Mouse (Mus musculus) lung, postnatal 10 days (tissue): ENCODE data around the gene Dpp9.

Experiments
- DNase-seq: peaks from one replicate; pipeline ENCODE4 v3.0.0; 2021

Gene Dpp9

GRCm38 (mm10) chr17:56175416-56175815 lies 43.3 kb downstream of the Dpp9 start:
- no peak for DNase-seq

DNA sequence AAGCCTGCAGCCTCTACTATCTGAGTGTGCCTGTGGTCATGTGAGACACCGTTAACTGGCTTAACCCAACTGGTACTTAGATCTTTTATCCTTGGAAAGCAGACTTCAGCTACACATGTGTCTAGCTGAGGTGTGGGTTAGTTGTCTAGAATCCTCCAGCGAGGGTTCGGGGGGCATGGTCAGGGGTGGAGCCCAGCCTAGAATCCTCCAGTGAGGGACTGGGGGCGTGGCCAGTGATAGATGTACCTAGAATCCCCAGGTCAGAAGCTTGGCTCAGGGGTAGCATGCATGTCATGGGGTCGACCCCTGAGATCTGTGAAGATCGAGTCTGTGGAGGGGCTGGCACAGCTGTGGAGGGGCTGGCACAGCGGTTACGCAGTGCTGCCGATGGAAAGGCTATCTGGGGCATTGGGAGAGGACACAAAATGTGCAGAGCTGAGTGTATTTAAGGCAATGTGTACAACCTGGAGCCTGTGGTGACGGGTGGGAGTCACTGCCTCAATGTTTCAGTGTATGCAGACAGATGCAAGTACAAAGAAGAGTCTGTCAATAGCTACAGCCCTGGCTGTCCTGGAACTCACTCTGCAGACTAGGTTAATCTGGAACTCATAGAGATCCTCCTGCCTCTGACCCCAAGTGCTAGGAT lies 45.2 kb downstream of the Dpp9 start:
- DNase-seq, result no peak

- DNase-seq, result no peak
These were observed 46.8 kb downstream of the Dpp9 start for GRCm38 (mm10) chr17:56171881-56172280.

- DNase-seq, result no peak
These were observed 47.2 kb downstream of the Dpp9 start for GRCm38 (mm10) chr17:56171456-56171855.

- DNase-seq, result no peak
These were observed 48.1 kb downstream of the Dpp9 start for GRCm38 (mm10) chr17:56170636-56171035.

DNA sequence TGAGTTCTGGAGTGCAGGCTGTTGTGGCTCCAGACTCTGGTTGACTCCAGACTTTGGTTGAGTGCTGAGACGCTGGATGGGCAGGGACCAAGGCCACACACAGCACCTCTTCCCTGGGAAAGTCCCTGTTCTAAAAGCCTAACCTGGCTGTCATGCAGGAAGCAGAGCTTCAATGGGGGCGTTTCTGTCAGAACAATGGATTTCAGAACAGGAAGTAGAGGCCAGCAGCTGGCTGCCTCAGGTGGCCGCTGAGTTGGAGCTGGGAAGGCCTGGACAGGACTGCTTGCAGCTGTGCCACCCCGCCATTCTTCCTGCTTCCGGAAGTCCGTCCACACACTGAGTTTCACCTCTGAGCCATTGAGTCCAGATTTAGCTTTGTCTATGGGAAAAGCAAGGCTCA lies 48.9 kb downstream of the Dpp9 start:
- DNase-seq, result no peak

- no peak for DNase-seq
These were observed 53.0 kb downstream of the Dpp9 start for GRCm38 (mm10) chr17:56165671-56166070.

- no peak for DNase-seq
These were observed 54.2 kb downstream of the Dpp9 start for GRCm38 (mm10) chr17:56164510-56164909.

GRCm38 (mm10) chr17:56163523-56164102 lies 55.1 kb downstream of the Dpp9 start:
- peak; percentile 51 for DNase-seq

DNA sequence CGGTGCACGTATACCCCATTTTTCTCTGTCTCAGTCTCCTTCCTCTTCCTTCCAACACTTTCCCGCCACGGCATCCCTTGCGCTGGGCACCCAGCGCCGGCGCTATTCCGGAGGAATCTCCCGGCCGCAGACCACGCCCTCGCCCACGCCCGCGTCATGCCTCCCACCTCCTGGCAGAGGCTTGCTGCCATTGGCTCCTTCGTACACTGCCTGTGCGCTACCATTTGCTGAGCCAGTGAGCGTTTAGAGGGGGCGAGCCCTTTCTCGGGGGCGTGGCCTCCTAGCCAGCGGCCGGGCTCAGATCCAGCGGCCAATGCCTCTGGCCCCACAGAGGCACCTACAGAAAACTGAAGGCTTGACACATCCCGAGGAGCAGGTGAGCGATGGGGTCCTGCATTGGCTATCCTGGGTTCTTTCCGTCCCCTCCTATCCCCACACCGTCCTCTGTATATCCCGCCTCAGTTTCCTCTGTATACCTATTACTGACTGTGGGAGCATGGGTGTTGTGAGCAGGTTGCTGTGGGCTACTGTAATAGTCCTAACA lies 56.4 kb downstream of the Dpp9 start, which contains the start of gene Tnfaip8l1:
Gene Tnfaip8l1 (plus strand): TSS at position 247 of the 544 bp plus-strand sequence.
- DNase-seq, result peak; percentile 98

DNA sequence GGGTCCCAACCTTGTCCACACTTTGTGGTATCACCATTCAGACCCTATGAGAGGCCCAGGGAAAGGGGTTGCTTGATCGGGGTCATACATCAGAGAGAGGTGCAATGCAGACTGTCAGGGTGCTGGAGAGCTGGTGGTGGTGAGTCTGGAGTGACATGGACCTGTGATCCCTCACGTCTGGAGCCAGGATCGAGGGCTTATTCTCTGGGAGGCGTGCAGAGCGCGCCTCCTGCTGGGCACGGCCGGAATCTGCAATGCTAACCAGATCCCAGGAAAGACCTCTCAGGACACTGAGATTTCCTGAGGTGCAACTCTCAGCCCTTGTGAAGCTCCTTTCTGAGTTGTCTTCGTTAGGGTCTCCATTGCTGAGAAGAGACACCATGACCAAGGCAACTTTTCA lies 59.0 kb downstream of the Dpp9 start:
- peak; percentile 79 for DNase-seq

DNA sequence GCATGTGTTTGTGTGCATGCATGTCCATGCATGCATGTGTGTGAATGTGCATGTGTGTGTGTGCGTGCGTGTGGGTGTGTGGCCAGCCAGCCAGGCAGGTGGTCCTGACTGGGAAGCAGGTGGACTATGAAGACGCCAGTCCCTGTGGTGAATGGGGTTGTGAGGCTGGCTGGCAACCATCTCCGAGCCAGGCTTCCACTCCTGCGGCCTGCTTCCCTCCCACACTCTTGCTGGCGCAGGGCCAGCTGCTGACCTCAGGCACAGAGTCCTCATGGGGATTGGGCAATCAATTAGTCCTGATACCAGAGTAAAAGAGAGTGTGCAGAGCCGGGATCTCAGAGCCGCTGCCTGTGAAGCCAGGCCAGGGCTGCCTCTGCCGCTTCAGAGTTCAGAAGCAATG lies 65.1 kb downstream of the Dpp9 start:
- peak; percentile 82 for DNase-seq

DNA sequence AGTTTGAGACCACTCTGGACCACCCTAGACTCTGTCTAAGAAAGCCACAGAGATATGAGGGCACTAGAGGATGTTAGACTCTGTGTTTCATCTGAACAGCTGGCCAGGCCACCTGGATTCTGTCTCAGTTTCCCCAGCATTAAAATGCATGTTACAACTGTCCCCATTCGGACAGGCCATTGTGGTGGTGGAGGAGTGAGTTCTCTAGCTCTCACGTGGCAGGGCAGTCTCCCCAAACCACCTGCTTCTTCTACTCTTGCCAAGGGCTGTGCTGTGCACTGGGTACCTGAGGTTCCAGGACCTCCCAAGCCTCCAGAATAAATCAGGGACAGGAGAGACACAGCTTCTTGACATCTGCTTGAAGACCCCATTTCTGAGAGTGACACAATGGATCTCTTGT lies 68.8 kb downstream of the Dpp9 start:
- DNase-seq, result no peak

- DNase-seq, result no peak
These were observed 69.7 kb downstream of the Dpp9 start for GRCm38 (mm10) chr17:56148790-56149618.

DNA sequence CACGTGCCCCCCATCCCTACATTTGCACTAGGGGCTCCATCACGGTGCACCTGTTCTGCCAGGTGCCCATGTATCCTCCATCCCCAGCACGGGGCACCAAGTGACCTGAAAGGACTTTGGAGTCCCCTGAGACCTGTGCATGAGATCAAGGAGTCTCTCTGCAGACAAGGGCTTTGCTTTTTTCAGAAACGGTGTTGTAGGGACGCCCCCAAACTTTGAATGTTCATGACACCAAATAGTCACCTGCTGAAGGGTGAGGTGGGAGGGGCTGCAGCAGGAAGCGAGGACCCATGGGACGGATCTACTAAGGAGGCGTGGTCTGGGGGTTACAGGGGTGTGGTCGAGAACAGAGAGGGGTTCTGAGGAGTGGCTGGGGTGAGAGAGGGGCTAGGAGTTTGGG lies 70.4 kb downstream of the Dpp9 start:
- DNase-seq, result no peak

- no peak for DNase-seq
These were observed 71.3 kb downstream of the Dpp9 start for GRCm38 (mm10) chr17:56147420-56147819.

DNA sequence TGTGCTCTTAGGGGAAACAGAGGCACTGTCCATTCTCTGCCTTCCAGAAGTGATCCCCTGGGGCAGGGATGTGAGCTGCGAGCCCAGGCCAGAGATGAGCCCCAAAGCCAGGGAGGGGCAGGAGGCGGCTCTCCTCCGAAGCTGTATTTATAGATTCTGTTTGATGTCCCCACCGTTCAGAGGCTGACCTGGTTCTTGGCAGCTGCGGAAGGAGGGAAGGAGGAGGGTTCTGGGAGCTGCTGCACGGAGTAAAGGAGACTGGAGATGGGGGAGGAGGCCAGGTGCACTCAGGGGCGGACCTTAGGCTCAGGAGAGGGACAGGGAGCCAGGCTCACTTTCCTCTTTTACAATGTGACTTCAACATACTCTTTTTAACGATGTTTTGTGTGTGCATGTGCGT lies 72.6 kb downstream of the Dpp9 start:
- DNase-seq, result no peak

DNA sequence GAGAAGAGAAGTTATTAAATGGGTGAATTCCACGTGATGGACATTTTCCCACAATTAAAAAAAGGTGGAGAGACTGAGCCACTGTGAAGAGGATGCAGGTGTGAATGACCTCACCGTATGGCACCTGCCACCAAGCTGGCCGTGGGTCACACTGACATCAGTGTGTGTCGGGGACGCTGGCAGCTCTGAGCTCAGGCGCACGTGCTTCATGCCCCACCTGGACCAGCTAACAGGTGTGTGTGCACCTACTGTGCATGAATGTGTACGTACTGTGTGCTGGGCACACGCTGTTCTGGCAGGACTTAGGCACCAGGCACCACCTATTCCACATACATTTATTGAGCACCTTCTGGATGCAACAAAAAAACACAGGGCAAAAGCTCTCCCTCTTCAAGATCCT lies 74.2 kb downstream of the Dpp9 start:
- no peak for DNase-seq

DNA sequence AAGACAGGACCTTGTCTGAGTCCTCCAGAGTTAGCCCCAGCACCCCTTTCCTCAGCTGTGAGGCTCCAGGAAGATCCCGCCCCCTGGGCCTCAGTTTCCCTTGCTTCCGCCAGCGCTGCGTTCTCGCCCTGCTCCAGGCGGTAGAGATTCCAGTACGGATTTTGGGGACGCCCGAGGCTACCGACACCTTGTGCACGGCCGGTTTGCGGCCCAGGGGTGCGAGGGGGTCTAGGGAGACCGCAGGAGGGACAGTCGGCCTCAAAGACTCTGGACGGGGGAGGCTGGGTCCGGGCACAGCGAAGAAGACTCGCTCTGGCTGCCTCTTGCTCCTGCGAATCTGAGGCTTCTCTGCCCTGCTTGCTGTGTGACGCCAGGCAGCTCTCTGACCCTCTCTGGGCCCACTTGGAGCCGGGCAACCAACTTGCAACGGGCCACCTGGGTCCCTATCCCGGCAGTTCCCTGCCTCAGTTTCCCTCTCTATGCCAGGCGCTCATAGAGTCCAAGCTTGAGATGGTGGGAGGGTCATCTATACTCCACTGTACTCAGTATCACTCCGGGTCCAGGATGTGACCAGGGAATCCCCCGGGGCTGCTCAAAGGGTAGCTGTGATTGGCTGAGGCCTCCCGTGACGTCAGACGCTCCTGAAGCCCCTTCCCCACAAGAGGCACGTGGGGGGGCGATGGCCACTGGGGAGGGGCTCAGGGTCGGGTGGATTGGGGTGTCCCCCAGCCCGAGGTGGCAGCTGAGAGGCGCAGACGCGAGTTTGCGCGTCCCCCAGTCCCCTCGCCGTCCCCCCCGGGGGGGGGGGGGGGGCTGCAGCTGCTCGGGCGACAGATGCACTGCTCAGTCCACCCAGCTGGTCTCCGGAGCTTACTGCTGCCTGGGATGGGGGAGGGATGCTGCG lies 76.8 kb downstream of the Dpp9 start:
- no peak for DNase-seq

- peak; percentile 78 for DNase-seq
These were observed 78.7 kb downstream of the Dpp9 start, which contains the start of gene Sema6b for GRCm38 (mm10) chr17:56139858-56140595. Gene Sema6b (minus strand): TSS chr17:56140343.

GRCm38 (mm10) chr17:56139355-56139754 lies 79.3 kb downstream of the Dpp9 start:
- no peak for DNase-seq
